Mouse (Mus musculus): ENCODE results near the gene 2300003K06Rik. TPM values are rescaled to one million over a fixed set of nuclear protein-coding genes. Genes with fewer than 3 reads are reported as not detected.
"Not testable (repeated sequence)": the region's sequence is repeated elsewhere in the genome, so short reads cannot be mapped to it uniquely, and the experiment has no call there.

The 2300003K06Rik gene
- polyA plus RNA-seq (2015; fragmentation: Nextera tagmentation; extraction: Ambion mirVana) = not detected in 2 replicates

DNA sequence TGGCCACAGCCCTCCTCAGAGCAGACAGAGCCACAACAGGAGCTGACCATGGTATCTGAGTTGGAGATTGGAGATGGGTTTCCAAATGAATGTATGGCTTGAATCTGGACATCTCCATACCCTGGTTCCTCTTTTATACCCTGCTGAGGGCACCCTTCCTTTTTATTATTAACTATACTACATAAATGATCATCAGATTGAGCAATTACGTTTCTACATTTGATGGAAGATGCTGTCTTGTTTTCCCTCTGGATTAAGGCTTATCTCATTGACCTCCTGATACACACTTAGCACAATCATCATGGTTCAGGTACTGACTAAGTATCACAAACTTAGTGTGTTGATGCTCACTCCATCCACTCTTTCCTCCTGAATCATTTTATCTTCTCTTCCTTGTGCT is at the start of gene 2300003K06Rik:
Gene 2300003K06Rik (minus strand): TSS at position 101 of the 400 bp plus-strand sequence.
- Histone ChIP-seq H3K36me3 (replicated peaks; ENCODE audit: insufficient read depth, low read length) (no peaks in the 10 kb centered on the region), H3K4me3 (ENCODE audit: low read depth, low read length) (no peak within 1 kb of the TSS), H3K27ac (ENCODE audit: low read depth) (no peak within 1 kb of the TSS), H3K4me1 (ENCODE audit: insufficient read depth) (no peaks in the 10 kb centered on the region), H3K4me2 (ENCODE audit: low read depth, low read length) (no peak within 1 kb of the TSS), H3K9ac (replicated peaks) (no peak within 1 kb of the TSS), H3K9me3 (ENCODE audit: low read length) (no peaks in the 10 kb centered on the region), H3K27me3 (ENCODE audit: insufficient read depth, low read length) (no peaks in the 10 kb centered on the region)
- no peak for TF ChIP-seq EP300 (IDR thresholded peaks at IDR 0.05; ENCODE audit: low read depth)
- TF ChIP-seq CTCF (IDR thresholded peaks at IDR 0.05; ENCODE audit: low read depth) = no peak
- ATAC-seq (no peak), DNase-seq (no peak)
- WGBS (ENCODE audit: insufficient replicate concordance) = 69% methylated on average over 1 of the region's 1 CpGs

DNA sequence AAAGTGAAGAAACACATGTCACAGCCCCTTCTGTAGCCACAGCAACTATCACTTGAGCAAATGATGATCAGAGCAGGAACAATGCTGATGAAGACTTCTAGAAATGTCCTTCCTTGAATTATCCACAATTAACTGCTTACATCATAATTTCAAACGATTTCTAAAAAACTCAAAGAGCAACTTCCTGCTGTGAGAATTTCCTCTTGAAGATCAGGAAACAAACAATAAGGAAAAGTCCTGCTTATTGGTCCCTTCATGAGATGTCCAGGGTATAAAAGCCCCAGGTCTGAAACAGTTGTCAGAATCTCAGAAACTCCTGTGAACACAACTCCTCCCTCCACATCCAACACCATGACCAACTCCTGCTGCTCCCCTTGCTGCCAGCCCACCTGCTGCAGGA is 41.0 kb upstream of the 2300003K06Rik start, which contains the start of gene Gm11567:
Gene Gm11567 (plus strand): TSS at position 301 of the 400 bp plus-strand sequence.
- H3K27me3 ChIP-seq (ENCODE audit: insufficient read depth, low read length); H3K9ac ChIP-seq (replicated peaks); DNase-seq; H3K9me3 ChIP-seq (ENCODE audit: low read length); H3K4me1 ChIP-seq (ENCODE audit: insufficient read depth); H3K4me3 ChIP-seq (ENCODE audit: low read depth, low read length); H3K4me2 ChIP-seq (ENCODE audit: low read depth, low read length); H3K36me3 ChIP-seq (replicated peaks; ENCODE audit: insufficient read depth, low read length); H3K27ac ChIP-seq (ENCODE audit: low read depth); ATAC-seq: not testable (repeated sequence)
- 41% methylated on average over 1 of the region's 1 CpGs for WGBS (ENCODE audit: insufficient replicate concordance)

DNA sequence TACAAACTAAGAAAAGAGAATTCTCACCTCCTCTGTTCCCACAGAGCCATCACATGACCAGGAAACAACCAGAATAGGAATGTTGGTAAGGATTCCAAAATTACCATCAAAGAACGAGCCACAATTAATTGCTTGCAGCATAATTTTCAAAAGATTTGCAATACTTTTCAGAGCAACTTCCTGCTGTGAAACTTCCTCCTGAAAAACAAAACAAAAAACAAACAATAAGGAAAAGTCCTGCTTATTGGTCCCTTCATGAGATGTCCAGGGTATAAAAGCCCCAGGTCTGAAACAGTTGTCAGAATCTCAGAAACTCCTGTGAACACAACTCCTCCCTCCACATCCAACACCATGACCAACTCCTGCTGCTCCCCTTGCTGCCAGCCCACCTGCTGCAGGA is 35.2 kb upstream of the 2300003K06Rik start, which contains the start of gene Krtap9-1:
Gene Krtap9-1 (plus strand): TSS at position 301 of the 400 bp plus-strand sequence.
- not testable (repeated sequence) for DNase-seq; H3K27ac ChIP-seq (ENCODE audit: low read depth); H3K9ac ChIP-seq (replicated peaks); H3K27me3 ChIP-seq (ENCODE audit: insufficient read depth, low read length); ATAC-seq; H3K4me1 ChIP-seq (ENCODE audit: insufficient read depth); H3K4me2 ChIP-seq (ENCODE audit: low read depth, low read length); H3K36me3 ChIP-seq (replicated peaks; ENCODE audit: insufficient read depth, low read length); H3K9me3 ChIP-seq (ENCODE audit: low read length); H3K4me3 ChIP-seq (ENCODE audit: low read depth, low read length)
- WGBS (ENCODE audit: insufficient replicate concordance) = 57% methylated on average over 1 of the region's 1 CpGs

DNA sequence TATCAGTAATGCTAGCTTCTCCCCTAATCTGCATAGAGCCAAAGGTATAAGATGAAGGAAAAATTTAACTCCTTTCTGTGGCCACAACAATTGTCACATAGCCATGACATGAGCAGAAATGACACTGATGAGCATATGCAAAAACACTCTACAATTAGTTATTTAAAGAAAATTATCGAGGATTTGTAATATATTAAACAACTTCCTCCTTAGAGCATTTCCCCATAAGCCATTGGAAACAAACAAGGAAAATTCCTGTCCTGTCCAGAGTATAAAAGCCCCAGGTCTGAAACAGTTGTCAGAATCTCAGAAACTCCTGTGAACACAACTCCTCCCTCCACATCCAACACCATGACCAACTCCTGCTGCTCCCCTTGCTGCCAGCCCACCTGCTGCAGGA is 26.3 kb upstream of the 2300003K06Rik start, which contains the start of gene Gm11559:
Gene Gm11559 (plus strand): TSS at position 301 of the 400 bp plus-strand sequence.
- not testable (repeated sequence) for H3K36me3 ChIP-seq (replicated peaks; ENCODE audit: insufficient read depth, low read length); ATAC-seq; H3K4me2 ChIP-seq (ENCODE audit: low read depth, low read length); DNase-seq; H3K4me3 ChIP-seq (ENCODE audit: low read depth, low read length); H3K27me3 ChIP-seq (ENCODE audit: insufficient read depth, low read length); H3K9me3 ChIP-seq (ENCODE audit: low read length); H3K4me1 ChIP-seq (ENCODE audit: insufficient read depth); H3K27ac ChIP-seq (ENCODE audit: low read depth); H3K9ac ChIP-seq (replicated peaks)
- 42% methylated on average over 1 of the region's 1 CpGs for WGBS (ENCODE audit: insufficient replicate concordance)

DNA sequence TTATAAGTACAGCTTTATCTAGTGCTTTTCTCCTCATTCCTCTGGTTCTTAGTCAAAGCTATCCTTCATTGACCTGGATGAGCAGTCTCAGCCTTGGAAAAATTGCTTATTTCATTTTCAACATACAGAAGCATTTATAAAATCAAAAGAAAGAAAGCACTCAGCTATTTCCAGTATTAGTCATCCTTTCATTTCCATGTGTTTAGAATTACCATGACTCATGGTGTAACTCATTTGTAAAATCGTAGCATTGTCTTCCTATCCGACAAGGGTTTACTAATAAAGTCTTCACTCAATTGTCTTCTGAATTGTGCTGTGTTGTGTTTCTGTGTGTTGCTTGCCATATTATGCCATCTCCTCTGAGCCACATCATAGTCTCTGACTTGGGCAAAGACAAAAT is 20.9 kb upstream of the 2300003K06Rik start:
- no peak for TF ChIP-seq CTCF (IDR thresholded peaks at IDR 0.05; ENCODE audit: low read depth)
- no peak for TF ChIP-seq EP300 (IDR thresholded peaks at IDR 0.05; ENCODE audit: low read depth)
- H3K27ac ChIP-seq (ENCODE audit: low read depth) = no peak overlapping the region

DNA sequence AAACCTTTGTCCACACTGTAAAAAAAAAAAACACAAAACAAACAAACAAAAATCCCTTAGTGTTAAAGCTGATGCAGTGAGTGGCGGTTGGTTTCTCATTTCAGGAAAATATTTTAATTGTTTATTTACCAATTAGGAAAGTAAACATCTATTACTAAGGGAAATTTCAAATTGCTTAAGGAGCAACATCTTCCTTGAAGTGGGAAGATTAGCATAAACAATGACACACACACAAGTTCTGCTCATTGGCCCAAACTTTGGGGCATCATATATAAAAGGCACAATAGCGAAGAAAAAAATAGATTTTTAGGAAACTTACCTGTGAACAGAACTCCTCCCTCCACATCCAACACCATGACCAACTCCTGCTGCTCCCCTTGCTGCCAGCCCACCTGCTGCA is 19.8 kb upstream of the 2300003K06Rik start, which contains the start of gene Gm11568:
Gene Gm11568 (plus strand): TSS at position 301 of the 400 bp plus-strand sequence.
- Histone ChIP-seq H3K27ac (ENCODE audit: low read depth) (no peak within 1 kb of the TSS), H3K36me3 (replicated peaks; ENCODE audit: insufficient read depth, low read length) (no peaks in the 10 kb centered on the region), H3K4me1 (ENCODE audit: insufficient read depth) (no peaks in the 10 kb centered on the region), H3K9ac (replicated peaks) (no peak within 1 kb of the TSS), H3K4me3 (ENCODE audit: low read depth, low read length) (no peak within 1 kb of the TSS), H3K27me3 (ENCODE audit: insufficient read depth, low read length) (no peaks in the 10 kb centered on the region), H3K9me3 (ENCODE audit: low read length) (no peaks in the 10 kb centered on the region), H3K4me2 (ENCODE audit: low read depth, low read length) (no peak within 1 kb of the TSS)
- ATAC-seq = no peak
- TF ChIP-seq EP300 (IDR thresholded peaks at IDR 0.05; ENCODE audit: low read depth) = no peak
- TF ChIP-seq CTCF (IDR thresholded peaks at IDR 0.05; ENCODE audit: low read depth) = no peak
- WGBS (ENCODE audit: insufficient replicate concordance) = 76% methylated on average over 2 of the region's 2 CpGs
- DNase-seq = no peak

More for the DNA sequence above, 20.9 kb upstream of the 2300003K06Rik start:
- H3K27me3 ChIP-seq (ENCODE audit: insufficient read depth, low read length) = no peaks in the 10 kb centered on the region
- H3K4me3 ChIP-seq (ENCODE audit: low read depth, low read length) = no peak overlapping the region
- H3K4me1 ChIP-seq (ENCODE audit: insufficient read depth) = no peaks in the 10 kb centered on the region
- no peaks in the 10 kb centered on the region for H3K36me3 ChIP-seq (replicated peaks; ENCODE audit: insufficient read depth, low read length)
- ATAC-seq = no peak
- no peak overlapping the region for H3K9ac ChIP-seq (replicated peaks)
- H3K9me3 ChIP-seq (ENCODE audit: low read length) = no peaks in the 10 kb centered on the region
- WGBS (ENCODE audit: insufficient replicate concordance) = 60% methylated on average over 2 of the region's 2 CpGs
- no peak overlapping the region for H3K4me2 ChIP-seq (ENCODE audit: low read depth, low read length)
- DNase-seq = no peak

DNA sequence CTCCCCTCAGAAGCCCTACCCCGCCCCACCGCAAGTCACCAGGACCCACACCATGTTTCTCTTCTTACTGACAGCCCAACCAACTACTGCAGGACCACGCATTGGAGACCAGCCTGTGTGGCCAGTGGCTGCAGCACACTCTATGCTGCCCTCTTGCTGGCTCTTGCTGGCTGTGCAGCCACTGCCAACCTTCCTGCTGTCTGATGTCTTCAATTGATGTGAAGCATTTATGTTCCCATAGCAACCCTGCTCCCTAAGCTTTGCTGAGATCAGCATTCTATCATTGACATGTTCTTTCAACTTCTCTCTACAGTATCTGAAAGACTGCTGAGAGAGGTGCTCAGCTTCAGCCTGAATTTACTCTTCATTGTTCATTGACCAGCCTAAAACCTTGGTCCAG is 16.3 kb upstream of the 2300003K06Rik start:
- no peak for TF ChIP-seq EP300 (IDR thresholded peaks at IDR 0.05; ENCODE audit: low read depth)
- peak; percentile 39 for TF ChIP-seq CTCF (IDR thresholded peaks at IDR 0.05; ENCODE audit: low read depth)
- 58% methylated on average over 3 of the region's 3 CpGs for WGBS (ENCODE audit: insufficient replicate concordance)
- DNase-seq (no peak), ATAC-seq (no peak)
- Histone ChIP-seq H3K27me3 (ENCODE audit: insufficient read depth, low read length) (no peaks in the 10 kb centered on the region), H3K9ac (replicated peaks) (no peak overlapping the region), H3K4me2 (ENCODE audit: low read depth, low read length) (no peak overlapping the region), H3K4me1 (ENCODE audit: insufficient read depth) (no peaks in the 10 kb centered on the region), H3K9me3 (ENCODE audit: low read length) (no peaks in the 10 kb centered on the region), H3K36me3 (replicated peaks; ENCODE audit: insufficient read depth, low read length) (no peaks in the 10 kb centered on the region), H3K27ac (ENCODE audit: low read depth) (no peak overlapping the region), H3K4me3 (ENCODE audit: low read depth, low read length) (no peak overlapping the region)

Data from liver, postnatal 0 days (tissue).